Mouse (Mus musculus) kidney, adult 2 months (tissue): ENCODE data around the gene Trpc7. TPM values are rescaled to one million over a fixed set of nuclear protein-coding genes. Genes with fewer than 3 reads are reported as not detected.

ENCODE experiments used
- DNase-seq: peaks from one replicate; pipeline ENCODE4 v3.0.0; 2021
- H3K27ac ChIP-seq: fragments of 200-500 bp; 2 replicates; pipeline ENCODE4 v1.5.1; 2012; ENCODE audit warnings: low read depth, low read length, control low read depth, inconsistent platforms; ENCODE audit not compliant: insufficient read depth
- H3K27me3 ChIP-seq: fragments of 200-500 bp; replicated peaks from 2 replicates; pipeline ENCODE4 v1.6.1; 2012; ENCODE audit warnings: mild to moderate bottlenecking, moderate library complexity, low read length, inconsistent platforms; ENCODE audit not compliant: control insufficient read depth, insufficient read depth
- H3K36me3 ChIP-seq: fragments of 200-500 bp; 2 replicates; pipeline ENCODE4 v1.6.1; 2012; ENCODE audit warnings: mild to moderate bottlenecking, moderate library complexity, low read length, inconsistent platforms; ENCODE audit not compliant: control insufficient read depth, insufficient read depth
- H3K4me1 ChIP-seq: fragments of 200-500 bp; 2 replicates; pipeline ENCODE4 v1.6.1; 2011; ENCODE audit warnings: low read length; ENCODE audit not compliant: control insufficient read depth, insufficient read depth
- H3K4me3 ChIP-seq: fragments of 200-500 bp; 2 replicates; pipeline ENCODE4 v1.5.1; 2011; ENCODE audit warnings: mild to moderate bottlenecking, low read depth, low read length, control low read depth; ENCODE audit not compliant: insufficient read depth
- CTCF ChIP-seq: fragments of 200-500 bp; conservative IDR thresholded peaks from 2 replicates; pipeline ENCODE4 v1.5.1; 2011; ENCODE audit warnings: low read depth, mild to moderate bottlenecking, control low read depth, low read length, moderate library complexity, mixed read lengths; ENCODE audit not compliant: insufficient read depth, insufficient read length
- POLR2A ChIP-seq: fragments of 200-500 bp; IDR thresholded peaks from one replicate; pipeline ENCODE4 v1.6.1; 2011; ENCODE audit warnings: low read depth, low read length, control low read depth
- WGBS: fragments of 180-500 bp; shearing (Covaris S2); methylation state at CpG from one replicate; pipeline ENCODE4 v1.1.7; 2018; 5-methylcytosine and 5-hydroxymethylcytosine counted together
- polyA plus RNA-seq: library from polyadenylated mRNA; depleted of rRNA; stranded (reverse); fragments of >200 nt; gene quantifications from 2 replicates; pipeline ENCODE4 v1.2.3, GENCODE M21; 2012; rRNA removed

Trpc7 gene
- not detected in 2 replicates for polyA plus RNA-seq

DNA sequence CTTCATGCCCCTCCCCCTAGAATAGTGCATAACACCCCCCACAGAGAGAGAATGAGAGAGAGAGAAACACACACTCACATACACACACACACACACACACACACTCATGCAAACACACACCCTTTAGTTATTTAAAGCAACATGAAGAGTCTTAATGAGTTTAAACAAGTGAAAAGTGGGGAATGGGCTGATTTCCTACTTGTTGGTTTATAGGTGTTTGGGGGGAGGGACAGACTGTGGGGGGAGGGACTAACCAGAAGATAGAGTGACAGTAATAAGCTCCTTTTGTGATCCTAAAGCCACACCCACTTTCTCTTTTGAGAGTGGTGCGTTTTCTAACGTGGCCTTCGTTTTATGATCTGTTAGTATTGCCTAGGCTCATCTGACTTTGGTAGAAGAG lies at the start of gene Trpc7:
Gene Trpc7, minus strand, starts transcription at position 101 of the 400 bp plus-strand sequence.
- no peak within 1 kb of the TSS for H3K4me3 ChIP-seq
- no peaks in the 10 kb centered on the region for H3K4me1 ChIP-seq
- 43% methylated on average over 3 of the region's 3 CpGs for WGBS
- TF ChIP-seq POLR2A: no peak
- no peak for TF ChIP-seq CTCF
- no peak within 1 kb of the TSS for H3K27ac ChIP-seq
- no peaks in the 10 kb centered on the region for H3K27me3 ChIP-seq
- no peaks in the 10 kb centered on the region for H3K36me3 ChIP-seq
- DNase-seq: no peak

DNA sequence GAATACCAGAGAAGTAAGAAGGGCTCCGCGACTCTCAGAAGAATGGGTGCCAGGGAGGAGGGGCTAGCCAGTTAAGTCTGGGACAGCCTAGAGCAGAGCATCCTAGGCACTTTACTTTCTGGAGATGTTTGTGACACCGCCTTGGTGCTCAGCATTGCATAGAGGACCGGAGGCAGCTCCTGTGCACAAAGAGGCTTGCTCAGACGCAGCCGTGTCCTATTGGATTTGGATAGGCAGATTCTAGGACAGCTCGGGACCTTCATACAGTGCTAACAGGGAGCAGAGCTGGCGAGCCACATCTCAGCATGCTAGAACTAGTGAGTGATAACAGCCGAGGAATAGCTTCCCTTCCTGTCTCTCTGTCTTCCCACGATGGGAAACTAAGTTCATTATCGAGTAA lies 43.5 kb upstream of the Trpc7 start:
- 81% methylated on average over 11 of the region's 11 CpGs for WGBS
- H3K4me3 ChIP-seq: no peak overlapping the region
- H3K27me3 ChIP-seq: no peaks in the 10 kb centered on the region
- DNase-seq: no peak
- no peak for TF ChIP-seq CTCF
- TF ChIP-seq POLR2A: no peak
- H3K4me1 ChIP-seq: no peaks in the 10 kb centered on the region
- H3K36me3 ChIP-seq: no peaks in the 10 kb centered on the region
- no peak overlapping the region for H3K27ac ChIP-seq

DNA sequence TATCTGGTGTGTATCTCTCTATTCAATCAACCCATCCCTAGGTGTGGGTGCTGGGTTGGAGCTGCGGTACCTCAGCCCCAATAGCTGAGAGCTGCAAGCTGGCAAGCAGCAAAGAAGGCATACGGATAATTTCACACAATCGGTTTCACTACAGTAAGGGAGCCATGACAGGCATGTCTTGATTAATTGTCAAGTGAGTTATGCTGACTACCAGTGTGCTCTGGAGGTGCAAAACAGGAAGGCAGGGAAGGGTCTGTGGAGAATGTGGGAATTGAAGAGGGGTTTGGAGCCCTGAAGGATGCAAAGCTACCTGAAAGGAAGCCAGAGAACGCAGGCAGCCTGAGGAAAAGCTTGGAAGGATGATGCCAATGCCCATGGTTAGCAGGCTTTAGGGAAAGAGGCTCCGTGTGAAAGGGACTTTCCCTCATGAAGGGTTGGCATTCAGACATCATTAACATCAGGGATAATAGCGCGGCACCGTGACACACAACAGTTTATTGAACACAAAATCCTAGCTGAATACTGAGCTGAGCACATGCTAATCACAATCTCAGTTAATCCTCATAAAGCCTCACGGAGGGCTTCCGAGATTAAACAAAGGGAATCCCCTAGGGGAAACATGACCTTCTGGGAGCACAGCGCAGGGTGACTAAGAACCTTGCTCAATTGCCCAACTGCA lies 38.2 kb upstream of the Trpc7 start:
- no peak for DNase-seq
- H3K36me3 ChIP-seq: no peaks in the 10 kb centered on the region
- H3K4me1 ChIP-seq: no peaks in the 10 kb centered on the region
- 79% methylated on average over 11 of the region's 11 CpGs for WGBS
- H3K27ac ChIP-seq: no peak overlapping the region
- TF ChIP-seq CTCF (no peak), POLR2A (no peak)
- H3K27me3 ChIP-seq: no peaks in the 10 kb centered on the region
- no peak overlapping the region for H3K4me3 ChIP-seq

DNA sequence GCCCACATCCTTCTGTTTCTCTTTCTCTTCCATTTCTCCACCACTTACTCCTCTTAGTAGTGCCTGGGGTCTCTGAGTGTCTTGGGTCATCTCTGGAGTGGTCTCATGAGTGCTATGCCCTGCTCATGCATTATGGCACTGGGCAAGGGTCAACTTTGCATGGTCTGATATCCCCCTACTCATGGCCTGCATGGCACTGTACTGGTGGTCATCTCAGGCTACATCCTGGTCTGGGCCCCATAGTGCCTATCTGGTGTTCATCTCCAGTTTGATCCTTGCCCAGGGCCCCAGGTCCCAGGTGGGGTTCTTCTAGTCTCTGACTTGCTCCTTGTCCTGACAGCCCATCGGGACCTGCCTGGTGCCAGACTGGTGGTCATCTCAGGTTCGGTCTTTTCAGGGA lies 34.6 kb upstream of the Trpc7 start:
- no peaks in the 10 kb centered on the region for H3K27me3 ChIP-seq
- no peaks in the 10 kb centered on the region for H3K36me3 ChIP-seq
- 87% methylated on average over 2 of the region's 2 CpGs for WGBS
- no peak for TF ChIP-seq POLR2A
- TF ChIP-seq CTCF: no peak
- no peak overlapping the region for H3K4me3 ChIP-seq
- H3K4me1 ChIP-seq: no peaks in the 10 kb centered on the region
- DNase-seq: no peak
- no peak overlapping the region for H3K27ac ChIP-seq

DNA sequence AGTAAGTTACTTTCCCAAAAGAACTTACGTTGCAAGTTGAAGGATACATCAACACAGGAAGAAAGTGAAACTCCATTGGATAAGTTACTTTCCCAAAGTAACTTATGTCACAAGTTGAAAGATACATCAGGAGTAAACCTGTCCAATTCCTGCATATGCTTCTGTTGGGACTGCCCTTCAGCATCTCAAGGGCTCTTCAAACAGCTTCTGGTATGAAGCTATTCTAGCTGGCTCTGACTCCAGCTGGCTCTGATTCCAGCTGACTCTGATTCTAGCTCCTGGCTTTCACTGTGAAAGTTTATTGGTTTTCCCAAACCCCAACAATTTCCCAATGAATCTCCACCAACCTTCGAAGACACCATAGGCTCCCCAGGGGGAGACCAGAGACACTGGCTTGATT lies 27.2 kb upstream of the Trpc7 start:
- no peaks in the 10 kb centered on the region for H3K36me3 ChIP-seq
- H3K27me3 ChIP-seq: no peaks in the 10 kb centered on the region
- 87% methylated on average over 2 of the region's 2 CpGs for WGBS
- no peaks in the 10 kb centered on the region for H3K4me1 ChIP-seq
- TF ChIP-seq POLR2A: no peak
- TF ChIP-seq CTCF: no peak
- no peak overlapping the region for H3K4me3 ChIP-seq
- H3K27ac ChIP-seq: no peak overlapping the region
- DNase-seq: no peak

DNA sequence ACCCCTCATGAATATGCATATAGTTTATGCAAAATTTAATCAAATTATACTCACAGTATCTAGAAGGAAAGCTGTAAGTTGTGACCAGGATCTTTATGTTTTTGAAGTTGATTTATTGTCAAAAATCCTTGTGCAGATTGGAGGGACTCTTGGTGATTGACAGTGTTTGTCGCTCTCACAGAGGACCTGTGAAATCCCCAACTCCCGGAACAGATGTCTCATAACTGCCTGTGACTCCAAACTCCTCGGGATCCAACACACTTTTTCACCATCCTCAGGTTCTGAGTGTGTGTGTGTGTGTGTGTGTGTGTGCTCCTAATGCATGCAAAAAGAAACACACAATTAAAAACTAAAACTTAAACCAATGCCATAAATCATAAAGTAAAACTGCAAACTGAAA lies 25.5 kb upstream of the Trpc7 start:
- Histone ChIP-seq H3K27ac (no peak overlapping the region), H3K4me1 (no peaks in the 10 kb centered on the region), H3K36me3 (no peaks in the 10 kb centered on the region), H3K4me3 (no peak overlapping the region), H3K27me3 (no peaks in the 10 kb centered on the region)
- no peak for DNase-seq
- 70% methylated on average over 3 of the region's 3 CpGs for WGBS
- TF ChIP-seq CTCF (no peak), POLR2A (no peak)

DNA sequence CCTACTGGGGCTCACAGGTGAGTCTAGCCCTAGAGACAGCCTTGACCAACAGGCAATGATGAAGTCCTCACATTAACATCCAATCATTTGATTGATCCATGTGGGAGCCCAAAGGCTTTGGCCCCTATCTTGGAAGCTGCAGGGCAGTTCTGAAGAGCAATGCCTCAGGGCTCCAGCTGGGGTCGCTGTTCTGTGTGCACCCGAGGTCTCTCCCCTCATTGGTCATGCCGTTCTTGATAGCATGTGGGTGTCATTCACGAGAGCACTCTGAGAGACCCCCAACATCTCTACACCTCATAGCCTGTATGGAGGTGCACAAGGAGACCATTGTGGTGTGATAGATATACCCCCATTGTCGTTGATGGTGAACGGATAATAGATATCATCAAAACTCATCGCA lies 18.9 kb upstream of the Trpc7 start:
- Histone ChIP-seq H3K4me3 (no peak overlapping the region), H3K27me3 (no peaks in the 10 kb centered on the region; the same call in 1 of the 2 replicates), H3K36me3 (no peaks in the 10 kb centered on the region), H3K4me1 (no peaks in the 10 kb centered on the region), H3K27ac (no peak overlapping the region)
- 78% methylated on average over 7 of the region's 7 CpGs for WGBS
- no peak for DNase-seq
- TF ChIP-seq CTCF (no peak), POLR2A (no peak)
